Mouse (Mus musculus) neural tube, embryonic 10.5 days (tissue): ENCODE data around the gene Rtl1.

Experiments
- DNase-seq: peaks from one replicate; pipeline ENCODE4 v3.0.0-alpha.2; 2017; ENCODE audit warnings: low spot score; ENCODE audit errors: extremely low spot score

Gene Rtl1

GRCm38 (mm10) chr12:109600230-109600629 is at the start of gene Rtl1:
Gene Rtl1, minus strand, starts transcription at chr12:109600330.
- no peak for DNase-seq

DNA sequence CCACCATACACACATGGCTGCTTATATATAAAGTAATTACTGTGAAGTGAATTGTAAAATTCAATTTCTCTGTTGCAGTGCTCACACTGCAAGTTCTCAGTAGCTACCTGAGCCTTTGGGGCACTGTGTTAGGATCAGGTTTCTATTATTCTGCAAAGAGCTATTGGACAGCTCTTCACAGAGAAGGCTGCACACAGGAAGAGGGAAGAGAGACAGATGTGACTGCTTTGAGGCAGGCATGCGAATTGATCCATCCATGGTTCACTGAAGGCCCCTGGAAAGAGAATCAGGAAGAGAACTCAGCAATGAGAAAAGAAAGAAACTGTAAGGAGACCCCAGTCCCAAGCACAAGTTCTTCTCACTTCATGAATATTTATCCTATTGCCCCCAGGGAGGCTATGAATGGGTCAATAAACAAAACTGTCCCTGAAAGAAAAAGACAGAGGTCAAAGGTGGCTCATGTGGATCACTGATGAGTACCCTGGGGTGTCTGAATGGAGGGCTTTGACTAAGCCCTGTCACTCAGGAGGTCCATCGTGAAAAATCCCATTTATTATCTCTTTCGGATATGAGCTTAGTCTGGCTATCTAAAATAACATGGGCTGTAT is 40.5 kb upstream of the Rtl1 start:
- DNase-seq, result no peak

DNA sequence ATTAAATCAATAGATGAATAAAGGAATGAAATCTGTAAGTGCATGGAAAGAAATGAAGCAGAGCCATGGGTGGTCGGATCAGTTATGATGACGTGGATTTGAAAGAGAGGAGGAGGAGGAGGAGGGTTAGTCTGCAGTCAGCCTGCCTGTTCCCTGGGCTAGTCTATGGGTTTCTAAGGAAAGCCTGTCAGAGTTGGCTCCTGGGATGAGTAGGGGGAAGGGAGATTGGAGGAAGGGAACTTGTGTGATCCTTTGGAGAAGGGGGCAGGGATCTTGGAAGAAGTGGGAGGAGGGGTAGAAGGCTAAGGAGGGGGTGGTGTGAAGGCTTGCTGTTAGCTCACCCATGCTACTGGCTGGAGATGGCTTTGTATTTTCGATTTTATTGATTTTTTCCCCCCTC is 31.9 kb upstream of the Rtl1 start:
- no peak for DNase-seq

DNA sequence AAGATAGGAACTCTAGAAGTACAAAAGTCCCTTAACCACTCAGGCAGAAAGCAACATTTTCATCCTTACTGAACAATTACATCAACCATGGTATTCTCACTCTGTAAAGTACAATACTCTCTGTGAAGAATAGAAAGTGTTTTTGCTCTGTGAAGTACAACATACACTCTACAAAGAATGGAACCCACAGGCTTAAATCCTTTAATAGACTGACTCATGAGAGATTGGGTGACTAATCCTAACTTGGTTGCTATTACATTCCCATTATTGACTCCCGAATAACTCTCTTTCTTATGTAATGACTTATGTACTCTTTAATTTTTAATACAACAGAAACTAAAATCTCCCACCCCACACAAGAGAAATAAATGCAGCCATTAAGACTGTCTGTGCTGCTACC is 28.8 kb upstream of the Rtl1 start:
- DNase-seq, result no peak

DNA sequence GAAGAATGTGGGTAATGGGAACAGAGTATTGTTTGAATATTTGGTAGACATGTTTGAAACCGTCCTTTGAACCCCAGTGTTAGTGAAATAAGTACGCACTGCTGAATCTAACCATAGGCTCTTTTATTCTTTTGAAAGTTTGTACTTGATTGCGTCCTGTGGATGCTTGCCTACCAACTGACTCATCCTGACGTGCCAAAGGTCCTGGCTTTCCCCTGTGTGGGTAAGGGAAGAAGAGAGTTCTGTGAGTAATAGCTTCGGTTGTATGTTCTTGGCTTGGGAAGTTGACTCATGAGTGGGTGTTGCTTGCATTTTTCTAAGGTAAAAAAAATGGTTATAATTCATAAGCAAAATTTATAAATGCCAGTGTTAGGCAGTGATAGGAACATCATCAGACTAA is 26.8 kb upstream of the Rtl1 start:
- DNase-seq, result no peak

DNA sequence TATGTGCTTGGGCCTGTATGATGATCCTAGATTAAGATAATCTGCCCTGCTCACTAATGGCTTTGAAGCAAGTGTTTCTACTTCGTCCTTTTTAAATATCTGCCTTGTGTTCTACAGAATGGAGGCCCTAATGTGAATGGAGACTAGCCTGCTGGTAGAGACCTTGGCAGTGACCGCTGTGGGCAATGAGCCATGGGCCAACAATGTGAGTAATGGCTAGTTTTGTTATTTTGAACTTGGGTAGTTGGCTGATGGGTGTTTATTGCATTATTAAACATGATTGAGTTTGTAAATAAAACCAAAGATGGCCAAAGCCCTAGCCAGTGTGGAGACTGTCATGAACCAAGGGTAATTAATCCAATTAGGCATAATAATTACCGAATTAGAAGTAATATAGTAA is 20.1 kb upstream of the Rtl1 start:
- no peak for DNase-seq

- no peak for DNase-seq
Measured at GRCm38 (mm10) chr12:109617993-109618392, 17.9 kb upstream of the Rtl1 start.

DNA sequence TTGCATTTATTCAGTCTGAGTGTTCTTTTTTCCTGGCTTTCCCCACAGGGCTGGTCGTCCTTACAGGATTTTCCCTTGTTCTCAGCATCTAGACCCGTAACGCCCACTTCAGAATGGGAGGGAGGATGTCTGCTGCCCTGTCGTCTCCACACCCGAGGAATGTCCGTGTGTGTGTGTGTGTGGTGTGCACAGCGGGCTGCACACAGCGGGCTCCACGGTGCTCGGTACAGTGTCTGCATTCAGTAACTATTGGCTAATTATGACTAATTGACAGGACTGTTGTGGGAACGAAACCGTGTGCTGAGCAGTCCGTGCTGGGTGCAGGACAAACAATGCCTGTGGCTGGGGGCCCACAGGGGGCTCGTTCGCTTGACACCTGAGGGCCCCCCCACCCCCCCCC is 17.0 kb upstream of the Rtl1 start:
- DNase-seq, result peak; percentile 12

DNA sequence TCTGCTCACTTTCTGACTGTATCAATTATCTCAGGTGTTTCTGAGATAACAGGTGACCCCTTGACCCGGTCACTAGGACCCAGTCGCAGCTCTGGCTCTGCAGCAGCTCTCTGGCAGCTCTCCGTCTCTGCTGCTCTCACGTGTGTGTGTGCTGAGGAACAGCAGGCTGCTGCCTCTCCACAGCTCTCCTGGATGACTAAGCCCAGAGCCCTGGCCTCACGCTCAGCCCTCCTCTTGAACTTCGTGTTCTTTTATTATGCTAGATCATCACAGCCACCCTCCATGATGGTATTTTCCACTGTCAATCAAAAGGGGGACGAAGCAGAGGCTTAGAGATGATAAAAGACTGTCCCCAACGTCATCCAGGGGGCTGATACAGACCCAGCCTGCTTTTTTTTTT is 15.2 kb upstream of the Rtl1 start:
- peak; percentile 13 for DNase-seq

- DNase-seq, result peak; percentile 38
Measured at GRCm38 (mm10) chr12:109614416-109614815, 14.3 kb upstream of the Rtl1 start.

- DNase-seq, result peak; percentile 47
Measured at GRCm38 (mm10) chr12:109612392-109613385, 12.6 kb upstream of the Rtl1 start.

GRCm38 (mm10) chr12:109608576-109609440 is 8.7 kb upstream of the Rtl1 start:
- DNase-seq, result peak; percentile 42

DNA sequence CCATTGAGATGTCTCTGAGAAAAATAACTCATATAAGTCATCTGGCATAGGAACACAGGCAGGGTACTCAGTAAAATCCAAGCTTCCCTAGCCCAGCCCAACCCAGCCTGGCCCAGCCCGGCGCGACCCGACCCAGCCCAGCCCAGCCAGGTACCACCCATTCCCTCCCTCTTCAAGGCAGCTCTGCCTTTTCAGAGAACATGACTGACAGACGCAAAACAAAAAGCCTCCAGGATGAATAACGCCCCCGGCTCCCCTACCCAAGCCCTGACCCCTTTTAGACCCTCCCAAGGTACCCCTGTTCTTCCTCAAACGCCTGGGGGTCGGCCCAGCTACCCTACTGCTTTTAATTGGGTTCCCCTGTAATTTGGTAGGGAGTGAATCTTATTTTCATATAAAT is 7.8 kb upstream of the Rtl1 start:
- no peak for DNase-seq

DNA sequence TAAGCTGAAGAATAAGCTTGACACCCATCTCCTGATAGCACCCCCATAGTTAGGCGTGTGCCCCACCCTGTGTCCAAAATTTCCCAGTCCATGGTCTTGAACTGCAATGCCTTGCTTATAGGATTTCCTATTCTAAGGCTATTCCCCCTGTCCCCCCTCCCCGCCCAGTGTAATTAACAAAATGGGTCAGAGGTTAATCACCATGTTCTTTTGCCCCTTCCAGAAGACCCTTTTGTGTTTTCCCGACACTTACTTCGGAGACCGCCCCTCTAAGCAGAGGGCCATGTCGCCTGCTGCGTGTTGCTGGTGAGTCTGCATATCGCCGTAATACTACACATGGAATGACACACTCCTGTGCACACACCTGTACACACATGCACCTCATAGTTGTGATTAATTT is 7.1 kb upstream of the Rtl1 start:
- DNase-seq, result no peak

DNA sequence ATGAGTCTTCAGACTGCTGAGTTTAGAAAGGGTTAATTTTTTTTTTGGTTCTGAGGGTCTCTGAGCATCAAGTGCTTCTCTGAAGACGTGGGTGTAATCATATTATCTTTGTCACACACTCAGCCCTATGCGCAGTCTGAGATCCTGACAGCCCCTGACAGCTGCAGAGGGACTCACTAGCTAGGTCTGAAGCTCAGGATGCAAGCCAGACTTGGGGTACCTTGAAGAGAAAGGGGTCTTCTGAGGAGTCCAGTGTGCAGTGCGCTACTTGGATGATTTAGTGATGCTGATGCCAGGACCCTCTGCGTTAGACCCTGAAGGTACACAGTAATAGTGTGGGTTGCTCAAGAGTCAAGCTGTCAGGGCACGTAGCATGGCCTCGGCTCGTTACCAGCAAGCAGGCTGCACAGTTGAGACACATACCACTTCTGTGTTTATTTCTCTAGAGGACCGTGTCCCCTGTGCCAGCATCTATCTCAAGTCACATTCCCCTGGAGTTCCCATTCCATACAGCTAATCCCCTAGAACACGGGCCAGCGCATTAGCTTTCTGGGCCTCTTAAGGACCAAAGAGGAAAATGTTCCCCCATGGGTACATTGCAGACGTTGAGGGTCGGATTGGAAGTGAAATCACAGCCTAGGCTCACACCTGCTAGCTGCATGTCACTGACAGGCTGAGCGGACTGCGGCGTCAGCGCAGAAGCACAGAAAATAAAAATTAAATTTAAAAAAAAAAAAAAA is 5.0 kb upstream of the Rtl1 start:
- DNase-seq, result no peak

DNA sequence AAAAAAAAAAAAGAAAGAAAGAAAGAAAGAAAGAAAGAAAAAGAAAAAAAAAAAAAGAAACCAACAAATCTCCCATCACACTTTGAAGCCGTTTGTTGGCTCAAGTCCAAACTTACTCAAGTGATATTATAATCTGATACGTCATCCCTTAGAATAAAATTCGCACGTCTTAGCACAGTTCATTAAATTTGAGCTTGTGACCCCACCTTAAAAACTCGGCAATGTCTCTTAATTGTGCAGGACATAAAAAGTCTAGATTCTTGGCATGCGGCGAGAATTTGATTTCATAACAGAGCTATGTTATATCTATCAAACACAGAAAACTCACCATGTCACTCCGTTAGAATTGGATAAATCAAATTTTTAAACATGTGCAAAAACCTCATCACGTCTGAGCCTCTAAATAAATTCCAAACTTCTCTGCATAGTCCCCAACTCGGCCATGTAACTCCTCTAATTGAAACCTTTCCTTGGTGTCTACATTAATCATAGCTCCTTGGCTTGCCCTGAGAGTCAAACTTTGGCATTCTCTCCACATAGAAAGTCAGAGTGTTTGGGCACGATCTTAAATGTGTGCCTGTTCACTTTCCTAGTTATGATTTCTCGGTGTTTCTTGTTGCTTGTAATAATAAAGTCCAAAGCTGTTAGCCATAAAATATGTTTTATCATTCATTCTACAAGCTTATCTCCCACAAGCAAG is 1.4 kb downstream of the Rtl1 start:
- no peak for DNase-seq

DNA sequence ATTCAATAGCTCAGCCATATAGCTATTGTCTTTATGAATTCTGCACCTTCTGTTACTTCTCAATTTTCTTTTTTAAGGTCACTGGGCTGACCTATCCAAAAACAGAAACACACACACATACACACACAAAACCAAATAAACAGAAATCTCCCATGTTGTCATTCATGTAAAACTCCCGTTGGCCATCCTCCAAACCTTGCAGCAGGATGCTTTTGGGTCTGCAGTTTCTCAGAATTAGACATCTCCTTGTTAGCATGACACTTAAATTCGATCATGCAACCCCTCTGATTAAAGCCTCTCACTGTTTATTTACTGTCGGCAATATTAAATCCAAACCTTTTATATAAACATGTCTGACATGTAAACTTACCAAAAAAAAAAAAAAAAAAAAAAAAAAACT is 3.4 kb downstream of the Rtl1 start:
- no peak for DNase-seq

DNA sequence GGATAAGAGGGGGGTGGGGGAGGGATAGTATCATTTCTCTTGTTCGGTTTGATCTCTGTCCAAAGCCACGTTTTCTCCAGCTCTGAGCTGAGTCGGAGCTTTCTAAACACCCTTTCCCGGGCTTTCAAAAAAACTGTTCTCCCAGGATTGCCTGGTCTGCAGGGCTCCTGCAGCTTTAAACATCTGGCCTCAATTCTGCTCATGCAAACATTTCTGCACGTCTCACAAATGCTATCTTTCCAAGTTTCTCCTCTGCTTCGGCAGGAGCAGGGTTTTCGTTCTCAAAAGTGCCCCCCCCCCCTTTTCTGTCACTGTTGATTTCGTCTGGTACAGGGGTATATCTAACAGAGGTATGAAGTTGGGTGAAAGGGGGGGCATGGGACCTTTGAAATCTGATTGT is 3.9 kb downstream of the Rtl1 start:
- DNase-seq, result no peak

- no peak for DNase-seq
Measured at GRCm38 (mm10) chr12:109595753-109596152, 4.4 kb downstream of the Rtl1 start.

- no peak for DNase-seq
Measured at GRCm38 (mm10) chr12:109594961-109595360, 5.2 kb downstream of the Rtl1 start.

DNA sequence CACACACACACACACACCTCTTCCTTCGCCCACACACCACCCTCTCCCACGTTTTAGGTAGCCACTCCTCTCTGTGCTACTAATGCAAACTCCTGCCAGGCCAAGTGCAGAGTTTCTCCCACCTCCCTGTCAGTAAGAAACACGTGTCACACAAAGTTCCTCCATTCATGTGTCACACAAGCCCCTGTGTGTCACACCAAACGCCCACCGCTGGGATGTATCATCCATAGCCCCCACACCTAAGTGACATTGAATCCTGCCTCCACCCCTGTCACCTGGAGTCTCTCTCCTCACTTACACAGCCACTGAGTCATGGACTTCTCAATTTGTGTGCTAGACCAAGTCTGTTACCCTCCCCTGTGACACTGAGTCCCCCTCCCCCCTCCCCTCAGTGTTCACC is 17.9 kb downstream of the Rtl1 start:
- DNase-seq, result no peak
